Comparison of ENCODE assay signal across 18 mouse cellular contexts in genomic region chr5:125772756-125773155, GRCm38 (mm10).
DNase-seq lines count a peak whose midpoint lies in the region; ATAC-seq and TF ChIP-seq lines count a peak whose summit lies in the region.
"Had no signal": no experiment of that assay in that cellular context is flagged by ENCODE, and none has a peak within 500 bp of the region (broad histone marks: within the 10 kb centered on the region; RNA-seq: fewer than 3 reads in every experiment).

No protein-coding gene starts in this region.

- intact Hi-C loops in left cerebral cortex, adult 2 months (cut with DNase I), result no loop called here
- intact Hi-C loops in left cerebral cortex, postnatal 36 days (cut with DNase I), result no loop called here

- H3K9me3 ChIP-seq in embryonic facial prominence, embryonic 14.5 days (ENCODE audit: control insufficient read depth, low read length), result no peaks in the 10 kb centered on the region
- H3K9me3 ChIP-seq in intestine, postnatal 0 days (ENCODE audit: control insufficient read depth), result 0 out of 2 replicates have a peak, but pooled peaks cover 8% of the 10 kb centered on the region
- H3K9me3 ChIP-seq: embryonic facial prominence, embryonic 13.5 days had no signal

- H3K4me3 ChIP-seq in left cerebral cortex, adult 2 months, result no peak overlapping the region
- no peak overlapping the region for H3K4me3 ChIP-seq in embryonic facial prominence, embryonic 14.5 days (ENCODE audit: low read depth, low read length)
- H3K4me3 ChIP-seq in intestine, postnatal 0 days (ENCODE audit: low read depth, low read length), result no peak overlapping the region
- H3K4me3 ChIP-seq: embryonic facial prominence, embryonic 13.5 days; gastrocnemius, adult 2 months; limb, embryonic 12.5 days; liver, embryonic 13.5 days had no signal

- no peaks in the 10 kb centered on the region for H3K4me1 ChIP-seq in embryonic facial prominence, embryonic 14.5 days (ENCODE audit: control insufficient read depth, insufficient read depth, low read length)
- H3K4me1 ChIP-seq in intestine, postnatal 0 days (replicated peaks; ENCODE audit: control insufficient read depth, insufficient read depth, low read length), result no peaks in the 10 kb centered on the region
- H3K4me1 ChIP-seq: embryonic facial prominence, embryonic 13.5 days; limb, embryonic 12.5 days; liver, embryonic 13.5 days had no signal

- no peak overlapping the region for H3K9ac ChIP-seq in embryonic facial prominence, embryonic 14.5 days (ENCODE audit: low read depth, low read length)
- H3K9ac ChIP-seq in intestine, postnatal 0 days (ENCODE audit: low read depth, low read length), result no peak overlapping the region
- H3K9ac ChIP-seq: embryonic facial prominence, embryonic 13.5 days; forebrain, postnatal 0 days; limb, embryonic 12.5 days; liver, embryonic 13.5 days had no signal

- ATAC-seq in embryonic facial prominence, embryonic 14.5 days (ENCODE audit: low read depth), result no peak
- ATAC-seq in intestine, postnatal 0 days, result no peak
- ATAC-seq: activated CD4-positive, CD25-positive, alpha-beta regulatory T cell, adult 4 months; forebrain, postnatal 0 days; lung, postnatal 0 days had no signal

- H3K27me3 ChIP-seq in embryonic facial prominence, embryonic 14.5 days (replicated peaks; ENCODE audit: control insufficient read depth, insufficient read depth, low read length), result no peaks in the 10 kb centered on the region
- no peaks in the 10 kb centered on the region for H3K27me3 ChIP-seq in intestine, postnatal 0 days (replicated peaks; ENCODE audit: control insufficient read depth, insufficient read depth, low read length)
- H3K27me3 ChIP-seq: embryonic facial prominence, embryonic 13.5 days; limb, embryonic 12.5 days; liver, embryonic 13.5 days had no signal

- no peak for DNase-seq in left cerebral cortex, adult 2 months (ENCODE audit: extremely low spot score in 1 of 2, low spot score in 2 of 2)
- DNase-seq in left cerebral cortex, postnatal 36 days (ENCODE audit: low spot score in 2 of 2), result no peak
- peak; percentile 44 for DNase-seq in R1 (ENCODE audit: low read depth, low spot score)
- DNase-seq in embryonic facial prominence, embryonic 14.5 days (ENCODE audit: low spot score), result peak; percentile 40
- peak; percentile 29 for DNase-seq in retina, postnatal 1 day
- DNase-seq in left cerebral cortex, adult 8-10 months (ENCODE audit: low spot score in 2 of 2), result no peak
- DNase-seq: adrenal gland, postnatal 36 days; forebrain, postnatal 0 days; gastrocnemius, adult 2 months; heart, adult 11 months; liver, embryonic 13.5 days; midbrain, embryonic 14.5 days; thymus, postnatal 25 days had no signal

- no peak overlapping the region for H3K4me2 ChIP-seq in embryonic facial prominence, embryonic 14.5 days (ENCODE audit: low read depth, low read length)
- no peak overlapping the region for H3K4me2 ChIP-seq in intestine, postnatal 0 days (replicated peaks; ENCODE audit: low read depth)
- H3K4me2 ChIP-seq: embryonic facial prominence, embryonic 13.5 days; limb, embryonic 12.5 days; liver, embryonic 13.5 days had no signal

- 42% methylated on average over 2 of the region's 2 CpGs for WGBS in embryonic facial prominence, embryonic 14.5 days
- WGBS in intestine, postnatal 0 days, result 53% methylated on average over 2 of the region's 2 CpGs

- no peak for TF ChIP-seq CTCF in left cerebral cortex, adult 2 months (IDR thresholded peaks at IDR 0.05)
- no peak for TF ChIP-seq CTCF in intestine, postnatal 0 days (IDR thresholded peaks at IDR 0.05; ENCODE audit: low read depth)

- H3K27ac ChIP-seq in left cerebral cortex, adult 2 months, result peak overlapping the region; percentile 12; the same call in 1 of the 2 replicates
- no peak overlapping the region for H3K27ac ChIP-seq in embryonic facial prominence, embryonic 14.5 days (replicated peaks; ENCODE audit: low read depth, low read length)
- H3K27ac ChIP-seq in intestine, postnatal 0 days (ENCODE audit: low read depth, low read length), result no peak overlapping the region
- H3K27ac ChIP-seq: embryonic facial prominence, embryonic 13.5 days; gastrocnemius, adult 2 months; limb, embryonic 12.5 days; liver, embryonic 13.5 days had no signal

- no peaks in the 10 kb centered on the region for H3K36me3 ChIP-seq in embryonic facial prominence, embryonic 14.5 days (ENCODE audit: control insufficient read depth, insufficient read depth, low read length)
- H3K36me3 ChIP-seq in intestine, postnatal 0 days (ENCODE audit: control insufficient read depth, insufficient read depth), result no peaks in the 10 kb centered on the region
- H3K36me3 ChIP-seq: embryonic facial prominence, embryonic 13.5 days; limb, embryonic 12.5 days; liver, embryonic 13.5 days had no signal

Comparison
In these comparisons a context has a peak if more than half of its experiments do, and no peak if none do; other contexts are left out.
1. DNase-seq: peak in R1 (single experiment), embryonic facial prominence, embryonic 14.5 days (single experiment) and retina, postnatal 1 day (single experiment); none in left cerebral cortex, adult 2 months (0 of 2), left cerebral cortex, postnatal 36 days (0 of 2) and left cerebral cortex, adult 8-10 months (0 of 2).